Mouse (Mus musculus) heart, adult 8-10 months (tissue): ENCODE measurements at regions not wholly inside any gene's neighbourhood (a gene's known extent, or its start where the extent isn't known, plus 50 kb on each side); places are given as distances from the start of the nearest gene placed in this dataset.
"Not testable (repeated sequence)": the region's sequence is repeated elsewhere in the genome, so short reads cannot be mapped to it uniquely, and the experiment has no call there.

Source experiments
- DNase-seq: peaks from one replicate; pipeline ENCODE4 v3.0.0; 2022; ENCODE audit warnings: low spot score

- no peak for DNase-seq
Observed at GRCm38 (mm10) chr9:5424236-5424635, 79.0 kb downstream of the Casp12 start.

- no peak for DNase-seq
Observed at GRCm38 (mm10) chr9:5448180-5448579, 103.0 kb downstream of the Casp12 start.

- no peak for DNase-seq
Observed at GRCm38 (mm10) chr9:5456606-5457005, 111.4 kb downstream of the Casp12 start.

GRCm38 (mm10) chr9:5472012-5472411 lies 126.8 kb downstream of the Casp12 start:
- DNase-seq, result no peak

- no peak for DNase-seq
Observed at GRCm38 (mm10) chr9:5474271-5474670, 129.0 kb downstream of the Casp12 start.

- no peak for DNase-seq
Observed at GRCm38 (mm10) chr9:5485258-5485657, 140.0 kb downstream of the Casp12 start.

- DNase-seq, result no peak
Observed at GRCm38 (mm10) chr9:5496837-5497236, 151.6 kb downstream of the Casp12 start.

GRCm38 (mm10) chr9:5498306-5498705 lies 153.1 kb downstream of the Casp12 start:
- no peak for DNase-seq

- DNase-seq, result no peak
Observed at GRCm38 (mm10) chr9:5525762-5526360, 180.6 kb downstream of the Casp12 start.

GRCm38 (mm10) chr9:5542604-5543003 lies 197.4 kb downstream of the Casp12 start:
- no peak for DNase-seq

GRCm38 (mm10) chr9:5575072-5575471 lies 229.8 kb downstream of the Casp12 start:
- DNase-seq, result no peak

- DNase-seq, result not testable (repeated sequence)
Observed at GRCm38 (mm10) chr9:5578168-5578567, 232.9 kb downstream of the Casp12 start.

GRCm38 (mm10) chr9:5595891-5596635 lies 250.8 kb downstream of the Casp12 start:
- no peak for DNase-seq

GRCm38 (mm10) chr9:5604019-5604418 lies 258.8 kb downstream of the Casp12 start:
- DNase-seq, result no peak

GRCm38 (mm10) chr9:5605015-5605414 lies 259.8 kb downstream of the Casp12 start:
- DNase-seq, result no peak

- DNase-seq, result no peak
Observed at GRCm38 (mm10) chr9:5616725-5617124, 271.5 kb downstream of the Casp12 start.

GRCm38 (mm10) chr9:5623396-5623795 lies 278.2 kb downstream of the Casp12 start:
- no peak for DNase-seq

GRCm38 (mm10) chr9:5627521-5627920 lies 282.3 kb downstream of the Casp12 start:
- no peak for DNase-seq

GRCm38 (mm10) chr9:5634461-5634953 lies 289.3 kb downstream of the Casp12 start:
- no peak for DNase-seq

- peak; percentile 1 for DNase-seq
Observed at GRCm38 (mm10) chr9:5634969-5635368, 289.7 kb downstream of the Casp12 start.

- no peak for DNase-seq
Observed at GRCm38 (mm10) chr9:5663886-5664285, 318.7 kb downstream of the Casp12 start.

- DNase-seq, result no peak
Observed at GRCm38 (mm10) chr9:5673551-5673950, 328.3 kb downstream of the Casp12 start.

GRCm38 (mm10) chr9:5708482-5708881 lies 363.3 kb downstream of the Casp12 start:
- no peak for DNase-seq
